Mouse (Mus musculus) olfactory bulb, adult 2 months (tissue): ENCODE measurements around the gene Txnrd3.

Experiments used
- CTCF ChIP-seq: fragments of 200-500 bp; IDR thresholded peaks from 2 replicates; pipeline ENCODE4 v1.5.1; 2012; ENCODE audit warnings: low read depth, mild to moderate bottlenecking, low read length, moderate library complexity; ENCODE audit not compliant: insufficient read depth
- POLR2A ChIP-seq: fragments of 200-500 bp; IDR thresholded peaks from 2 replicates; pipeline ENCODE4 v1.6.1; 2012; ENCODE audit warnings: mild to moderate bottlenecking, low read depth, low read length, moderate library complexity; ENCODE audit not compliant: insufficient read depth

DNA sequence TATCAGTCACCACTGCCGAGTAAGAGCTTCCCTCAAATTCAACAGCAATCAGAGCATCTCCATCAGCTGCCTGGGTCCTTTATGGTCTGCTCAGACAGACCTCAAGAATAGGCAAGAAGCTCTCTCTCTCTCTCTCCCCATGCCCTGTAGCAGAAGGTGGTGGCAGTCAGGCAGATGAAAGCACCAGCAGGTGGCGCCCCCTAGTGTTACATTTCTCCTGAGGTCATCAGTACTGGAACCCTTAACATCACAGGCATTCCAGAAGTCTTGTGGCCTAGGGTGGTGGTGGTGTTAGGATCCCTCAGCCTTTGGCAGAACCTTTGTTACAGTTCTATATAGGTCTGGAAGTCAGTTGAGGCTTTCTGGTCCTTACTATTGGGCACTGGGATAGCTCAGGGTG is 4.8 kb upstream of the Txnrd3 start:
- TF ChIP-seq CTCF: 0 out of 2 replicates have a peak, but pooled peaks have one; percentile 19
- no peak for TF ChIP-seq POLR2A
